Mouse (Mus musculus): ENCODE measurements around the gene Gm10563. TPM values are rescaled to one million over a fixed set of nuclear protein-coding genes. Genes with fewer than 3 reads are reported as not detected.

The Gm10563 gene
- polyA plus RNA-seq, 1 experiment from 2014 or later = not detected

DNA sequence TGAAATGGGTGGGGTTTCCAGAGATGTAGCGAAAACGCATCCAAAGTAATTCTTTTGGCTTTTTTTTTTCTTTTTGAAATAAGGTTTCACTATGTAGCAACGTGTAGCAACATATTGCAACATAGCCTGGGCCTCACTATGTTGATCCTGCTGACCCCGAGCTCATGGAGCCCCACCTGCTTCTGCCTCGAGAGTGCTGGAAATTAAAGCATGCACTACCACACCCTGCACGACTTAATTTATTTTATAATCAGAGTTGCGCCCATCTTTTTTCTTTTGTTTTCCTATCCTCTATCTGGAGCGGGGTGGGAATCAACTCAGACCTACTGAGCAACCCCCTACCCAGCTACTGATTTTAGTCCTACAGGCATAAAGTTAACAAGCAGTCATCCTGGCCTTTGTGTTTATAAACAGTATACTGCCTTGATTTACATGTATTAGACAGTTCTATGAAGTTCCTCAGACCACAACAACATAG, 24.4 kb upstream of the Gm10563 start:
- Histone ChIP-seq H3K4me3 (replicated peaks) (peak overlapping the region; percentile 94), H3K9ac (no peak overlapping the region), H3K27me3 (no peaks in the 10 kb centered on the region), H3K36me3 (peaks cover 19% of the 10 kb centered on the region; the same call in 1 of the 2 replicates), H3K27ac (replicated peaks) (0 out of 2 replicates have a peak overlapping the region, but pooled peaks have one; percentile 87), H3K4me2 (replicated peaks) (peak overlapping the region; percentile 89), H3K4me1 (peaks cover 12% of the 10 kb centered on the region), H3K9me3 (replicated peaks) (no peaks in the 10 kb centered on the region)
- WGBS = under 1% methylated on average over 8 of the region's 8 CpGs
- ATAC-seq (ENCODE audit: insufficient number of reproducible peaks, low FRiP score, low TSS enrichment, low read depth) = no peak

- Histone ChIP-seq H3K27me3 (no peaks in the 10 kb centered on the region), H3K4me3 (replicated peaks) (peak within 1 kb of the TSS; percentile 94), H3K36me3 (peaks cover 19% of the 10 kb centered on the region; the same call in 1 of the 2 replicates), H3K4me1 (peaks cover 12% of the 10 kb centered on the region), H3K9ac (peak within 1 kb of the TSS; percentile 80), H3K4me2 (replicated peaks) (peak within 1 kb of the TSS; percentile 89), H3K27ac (replicated peaks) (peak within 1 kb of the TSS; percentile 87), H3K9me3 (replicated peaks) (no peaks in the 10 kb centered on the region)
- WGBS = under 1% methylated on average over 73 of the region's 73 CpGs
- peak; percentile 99 for ATAC-seq (ENCODE audit: insufficient number of reproducible peaks, low FRiP score, low TSS enrichment, low read depth)
Observed at GRCm38 (mm10) chr4:155668689-155669597, 23.7 kb upstream of the Gm10563 start, which contains the start of gene Mib2. Mib2 (minus strand) TSS chr4:155669198.

GRCm38 (mm10) chr4:155666903-155667302, 21.7 kb upstream of the Gm10563 start:
- no peaks in the 10 kb centered on the region for H3K27me3 ChIP-seq
- no peak overlapping the region for H3K4me3 ChIP-seq (replicated peaks)
- H3K27ac ChIP-seq (replicated peaks) = no peak overlapping the region

DNA sequence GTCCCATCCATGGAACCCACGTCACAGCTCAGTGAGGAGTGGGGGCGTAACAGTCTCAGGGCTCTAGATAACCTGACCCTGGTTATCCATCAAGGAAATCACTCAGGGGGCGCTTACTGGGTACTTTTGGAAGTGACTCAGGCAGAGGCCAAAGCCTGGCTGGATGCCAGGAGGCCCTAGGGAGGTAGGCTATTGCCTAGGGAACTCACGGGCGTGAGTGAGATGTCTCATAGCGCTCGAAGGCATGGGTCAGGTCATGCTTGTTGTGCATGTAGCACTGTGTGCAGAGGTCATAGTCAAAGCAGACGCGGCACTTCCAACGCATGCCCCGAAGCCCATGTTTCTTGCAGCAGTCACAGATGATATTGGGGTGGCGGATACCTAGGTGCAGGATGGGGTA, 15.4 kb upstream of the Gm10563 start:
- H3K4me3 ChIP-seq (replicated peaks) = no peak overlapping the region
- peaks cover 1% of the 10 kb centered on the region; the same call in 1 of the 2 replicates for H3K27me3 ChIP-seq
- no peak overlapping the region for H3K4me2 ChIP-seq (replicated peaks)
- 85% methylated on average over 12 of the region's 12 CpGs for WGBS
- H3K36me3 ChIP-seq = peaks cover 56% of the 10 kb centered on the region
- no peak overlapping the region for H3K9ac ChIP-seq
- ATAC-seq (ENCODE audit: insufficient number of reproducible peaks, low FRiP score, low TSS enrichment, low read depth) = no peak
- peaks cover under 1% of the 10 kb centered on the region; the same call in 1 of the 2 replicates for H3K4me1 ChIP-seq
- H3K27ac ChIP-seq (replicated peaks) = no peak overlapping the region
- H3K9me3 ChIP-seq (replicated peaks) = no peaks in the 10 kb centered on the region

More at GRCm38 (mm10) chr4:155666903-155667302, 21.7 kb upstream of the Gm10563 start:
- no peak overlapping the region for H3K4me2 ChIP-seq (replicated peaks)
- ATAC-seq (ENCODE audit: insufficient number of reproducible peaks, low FRiP score, low TSS enrichment, low read depth) = no peak
- no peak overlapping the region for H3K9ac ChIP-seq
- H3K9me3 ChIP-seq (replicated peaks) = no peaks in the 10 kb centered on the region
- peaks cover 26% of the 10 kb centered on the region; the same call in 1 of the 2 replicates for H3K36me3 ChIP-seq
- peaks cover 12% of the 10 kb centered on the region for H3K4me1 ChIP-seq

- Histone ChIP-seq H3K36me3 (peaks cover 45% of the 10 kb centered on the region), H3K27ac (replicated peaks) (no peak overlapping the region), H3K4me2 (replicated peaks) (no peak overlapping the region), H3K4me3 (replicated peaks) (no peak overlapping the region), H3K9ac (no peak overlapping the region), H3K4me1 (peaks cover 18% of the 10 kb centered on the region), H3K9me3 (replicated peaks) (no peaks in the 10 kb centered on the region), H3K27me3 (peaks cover 14% of the 10 kb centered on the region)
- WGBS = 92% methylated on average over 10 of the region's 10 CpGs
- ATAC-seq (ENCODE audit: insufficient number of reproducible peaks, low FRiP score, low TSS enrichment, low read depth) = no peak
Observed at GRCm38 (mm10) chr4:155658961-155659360, 13.8 kb upstream of the Gm10563 start.

DNA sequence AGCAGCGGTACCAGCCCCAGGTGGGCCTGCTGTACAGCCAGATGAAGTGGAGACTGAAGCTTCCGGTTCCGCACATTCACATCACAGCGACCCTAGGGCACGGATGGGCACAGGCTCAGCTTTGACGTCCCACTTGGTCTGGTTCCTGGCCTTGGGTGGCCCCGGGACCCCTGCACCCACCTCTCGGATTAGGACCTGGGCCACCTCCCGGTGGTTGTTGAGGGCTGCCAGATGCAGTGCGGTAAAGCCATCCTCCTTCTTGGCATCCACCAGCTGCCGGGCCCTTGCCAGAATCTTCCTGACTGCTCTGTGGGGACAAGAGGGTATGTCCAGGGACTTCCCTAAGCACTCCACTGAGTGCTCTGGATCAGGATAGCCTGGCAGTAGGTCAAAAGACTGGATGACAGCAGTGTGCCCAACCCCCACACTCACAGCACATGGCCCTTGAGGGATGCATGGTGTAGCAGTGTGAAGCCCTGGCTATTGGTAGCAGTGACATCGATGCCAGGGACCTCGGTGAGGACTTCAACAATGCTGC, 11.1 kb upstream of the Gm10563 start:
- Histone ChIP-seq H3K9me3 (replicated peaks) (no peaks in the 10 kb centered on the region), H3K27ac (replicated peaks) (no peak overlapping the region), H3K4me3 (replicated peaks) (no peak overlapping the region), H3K4me2 (replicated peaks) (no peak overlapping the region), H3K9ac (no peak overlapping the region), H3K4me1 (peaks cover 40% of the 10 kb centered on the region), H3K27me3 (peaks cover 33% of the 10 kb centered on the region), H3K36me3 (peaks cover 42% of the 10 kb centered on the region)
- WGBS = 91% methylated on average over 13 of the region's 13 CpGs
- no peak for ATAC-seq (ENCODE audit: insufficient number of reproducible peaks, low FRiP score, low TSS enrichment, low read depth)

DNA sequence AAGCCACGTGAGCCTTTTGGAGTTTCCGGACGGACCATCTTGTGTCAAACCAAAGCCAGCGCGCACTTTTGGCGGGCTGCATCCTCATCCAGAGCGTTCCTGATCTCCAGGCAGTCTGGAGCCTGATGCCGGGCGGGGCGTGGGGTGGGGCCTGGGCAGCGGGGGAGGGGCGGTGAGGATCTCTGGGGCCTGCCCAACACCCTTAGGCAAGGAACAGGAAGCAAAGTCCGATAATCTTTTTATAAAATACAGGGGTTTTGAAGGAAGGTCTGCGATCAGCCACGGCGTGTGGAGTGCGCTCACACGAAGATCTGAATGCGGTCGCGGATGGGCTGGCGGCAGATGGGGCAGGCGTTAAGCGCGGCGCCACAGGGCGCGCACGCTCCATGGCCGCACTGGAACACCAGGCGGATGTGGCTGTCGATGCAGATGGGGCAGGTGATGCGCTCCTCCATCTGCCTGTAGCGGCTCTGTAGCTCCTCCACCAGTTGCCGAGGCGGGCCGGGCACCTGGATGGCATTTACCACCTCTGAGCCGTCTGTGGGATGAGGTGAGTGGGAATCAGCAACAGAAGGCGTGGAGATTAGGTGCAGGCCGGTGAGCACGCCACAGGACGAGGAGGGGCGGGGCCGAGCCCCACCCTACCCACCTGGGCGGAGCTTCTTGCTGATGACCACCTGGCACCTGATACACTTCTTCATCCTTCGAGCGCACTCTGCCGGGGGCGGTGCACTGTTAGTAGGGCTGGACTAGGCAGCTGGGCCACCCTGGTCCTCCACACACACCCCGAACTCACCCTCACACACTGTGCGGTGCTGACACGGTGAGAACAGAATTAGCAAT, 9.5 kb upstream of the Gm10563 start:
- H3K4me3 ChIP-seq (replicated peaks) = peak overlapping the region; percentile 51
- peak overlapping the region; percentile 94 for H3K4me2 ChIP-seq (replicated peaks)
- H3K36me3 ChIP-seq = peaks cover 49% of the 10 kb centered on the region
- H3K9ac ChIP-seq = peak overlapping the region; percentile 37
- 2% methylated on average over 52 of the region's 52 CpGs for WGBS
- no peaks in the 10 kb centered on the region for H3K9me3 ChIP-seq (replicated peaks)
- peaks cover 40% of the 10 kb centered on the region for H3K4me1 ChIP-seq
- peak; percentile 23; the same call in 1 of the 2 replicates for ATAC-seq (ENCODE audit: insufficient number of reproducible peaks, low FRiP score, low TSS enrichment, low read depth)
- peaks cover 33% of the 10 kb centered on the region for H3K27me3 ChIP-seq
- no peak overlapping the region for H3K27ac ChIP-seq (replicated peaks)

DNA sequence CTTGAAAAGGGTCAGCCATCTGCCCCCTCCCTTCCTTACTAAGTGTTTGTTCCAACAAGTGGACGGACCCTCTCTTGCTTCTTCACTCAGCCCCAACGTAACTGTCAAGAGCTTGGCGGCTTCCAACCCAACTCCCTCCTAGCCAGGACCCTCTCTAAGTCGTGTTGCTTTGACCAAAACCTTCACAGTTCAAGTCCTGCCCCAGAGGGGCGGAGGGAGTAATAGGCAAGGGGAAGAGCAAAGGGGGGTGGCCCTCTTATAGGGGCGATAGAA, 8.9 kb upstream of the Gm10563 start:
- Histone ChIP-seq H3K4me3 (replicated peaks) (peak overlapping the region; percentile 51), H3K9ac (peak overlapping the region; percentile 37), H3K9me3 (replicated peaks) (no peaks in the 10 kb centered on the region), H3K4me2 (replicated peaks) (peak overlapping the region; percentile 94), H3K27ac (replicated peaks) (no peak overlapping the region), H3K27me3 (peaks cover 33% of the 10 kb centered on the region), H3K36me3 (peaks cover 53% of the 10 kb centered on the region), H3K4me1 (peaks cover 40% of the 10 kb centered on the region)
- 4% methylated on average over 6 of the region's 6 CpGs for WGBS
- ATAC-seq (ENCODE audit: insufficient number of reproducible peaks, low FRiP score, low TSS enrichment, low read depth) = no peak

DNA sequence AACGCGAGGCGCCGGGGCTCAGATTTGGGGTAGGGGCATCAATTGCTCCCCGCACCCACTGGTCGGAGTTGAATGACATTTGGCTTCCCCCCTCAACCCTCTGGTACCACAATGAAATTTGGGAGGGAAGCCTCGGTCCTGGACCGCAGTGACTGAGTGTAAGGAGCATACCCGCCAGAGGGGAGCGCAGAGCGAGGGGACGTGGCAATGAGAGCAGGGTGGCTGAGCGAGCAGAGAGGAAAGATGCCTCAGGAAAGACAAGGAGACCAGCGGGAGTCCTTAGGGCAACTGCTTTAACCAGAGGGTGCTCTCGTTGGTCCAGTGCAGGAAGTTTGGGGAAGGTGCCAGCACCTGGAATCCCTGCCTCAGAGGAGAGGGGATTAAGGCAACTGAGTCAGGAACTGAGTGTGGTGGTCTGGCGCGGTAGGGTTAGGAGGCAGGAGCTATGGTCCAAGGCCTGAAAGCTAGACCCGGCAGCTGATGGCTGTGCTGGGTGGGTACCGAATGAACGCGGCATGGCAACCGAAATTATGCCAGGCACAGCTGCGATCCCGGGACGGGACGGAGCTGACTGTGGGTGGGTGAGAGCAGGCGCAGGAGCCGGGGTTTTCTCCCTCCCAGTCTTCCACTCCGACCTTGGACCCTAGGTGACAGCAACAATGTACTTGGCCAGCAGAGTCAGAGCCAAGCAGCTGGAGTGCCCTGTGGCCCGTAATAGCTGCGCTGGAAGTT, 8.4 kb upstream of the Gm10563 start:
- Histone ChIP-seq H3K36me3 (peaks cover 53% of the 10 kb centered on the region), H3K4me1 (peaks cover 40% of the 10 kb centered on the region), H3K4me3 (replicated peaks) (peak overlapping the region; percentile 51), H3K27me3 (peaks cover 33% of the 10 kb centered on the region), H3K4me2 (replicated peaks) (peak overlapping the region; percentile 94), H3K27ac (replicated peaks) (peak overlapping the region; percentile 60; the same call in 1 of the 2 replicates), H3K9ac (peak overlapping the region; percentile 37), H3K9me3 (replicated peaks) (no peaks in the 10 kb centered on the region)
- ATAC-seq (ENCODE audit: insufficient number of reproducible peaks, low FRiP score, low TSS enrichment, low read depth) = peak; percentile 36; the same call in 1 of the 2 replicates
- under 1% methylated on average over 31 of the region's 31 CpGs for WGBS

DNA sequence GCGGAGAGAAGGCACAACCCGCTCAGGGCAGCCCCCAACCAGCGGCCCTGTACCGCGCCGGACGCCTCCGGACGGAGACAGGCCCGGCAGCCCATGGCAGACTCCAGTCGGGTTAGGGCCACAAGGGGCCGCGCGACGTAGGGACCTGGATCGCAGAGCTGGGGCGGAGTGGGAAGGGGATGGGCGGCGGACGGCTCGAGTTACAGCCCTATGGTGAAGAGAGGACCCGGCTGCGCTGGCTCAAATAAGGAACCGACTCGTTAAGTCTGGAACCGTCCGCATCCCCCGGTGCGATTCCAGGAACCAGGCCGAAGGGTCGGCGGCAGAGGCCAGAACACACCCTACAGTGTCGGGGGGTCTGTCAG, 7.9 kb upstream of the Gm10563 start, which contains the start of gene Mmp23:
Gene Mmp23 (minus strand): TSS at position 299 of the 365 bp plus-strand sequence.
- H3K9me3 ChIP-seq (replicated peaks) = no peaks in the 10 kb centered on the region
- peaks cover 56% of the 10 kb centered on the region for H3K36me3 ChIP-seq
- peak within 1 kb of the TSS; percentile 60; the same call in 1 of the 2 replicates for H3K27ac ChIP-seq (replicated peaks)
- under 1% methylated on average over 33 of the region's 33 CpGs for WGBS
- peak within 1 kb of the TSS; percentile 94 for H3K4me2 ChIP-seq (replicated peaks)
- peak within 1 kb of the TSS; percentile 51 for H3K4me3 ChIP-seq (replicated peaks)
- peak within 1 kb of the TSS; percentile 37 for H3K9ac ChIP-seq
- H3K4me1 ChIP-seq = peaks cover 40% of the 10 kb centered on the region
- ATAC-seq (ENCODE audit: insufficient number of reproducible peaks, low FRiP score, low TSS enrichment, low read depth) = peak; percentile 69
- peaks cover 33% of the 10 kb centered on the region for H3K27me3 ChIP-seq
